Mouse (Mus musculus) heart, embryonic 11.5 days (tissue): ENCODE results near the gene Foxm1. TPM values are rescaled to one million over a fixed set of nuclear protein-coding genes. Genes with fewer than 3 reads are reported as not detected.

Experiments used
- ATAC-seq: fragments of 200-750 bp; cut with Nextera tagmentation; replicated peaks from 2 replicates; pipeline ENCODE4 v1.8.0; 2017; ENCODE audit warnings: moderate library complexity; ENCODE audit not compliant: insufficient number of reproducible peaks, low FRiP score, low TSS enrichment
- H3K27ac ChIP-seq: fragments of 300-500 bp; sonication (generic); 2 replicates; pipeline ENCODE4 v1.5.1; 2014; ENCODE audit warnings: mild to moderate bottlenecking, low read depth, low read length
- H3K27me3 ChIP-seq: fragments of 300-500 bp; sonication (generic); 2 replicates; pipeline ENCODE4 v1.6.1; 2014; ENCODE audit warnings: mild to moderate bottlenecking, low read length, mixed read lengths; ENCODE audit not compliant: control insufficient read depth, insufficient read depth
- H3K36me3 ChIP-seq: fragments of 300-500 bp; sonication (generic); 2 replicates; pipeline ENCODE4 v1.6.1; 2014; ENCODE audit warnings: mild to moderate bottlenecking, low read length, moderate library complexity, mixed read lengths; ENCODE audit not compliant: control insufficient read depth, insufficient read depth
- H3K4me1 ChIP-seq: fragments of 300-500 bp; sonication (generic); 2 replicates; pipeline ENCODE4 v1.6.1; 2014; ENCODE audit warnings: low read length; ENCODE audit not compliant: control insufficient read depth, insufficient read depth
- H3K4me2 ChIP-seq: fragments of 300-500 bp; sonication (generic); 2 replicates; pipeline ENCODE4 v1.6.1; 2014; ENCODE audit warnings: mild to moderate bottlenecking, moderate library complexity
- H3K4me3 ChIP-seq: fragments of 300-500 bp; sonication (generic); 2 replicates; pipeline ENCODE4 v1.5.1; 2014; ENCODE audit warnings: low read depth, low read length
- H3K9ac ChIP-seq: fragments of 300-500 bp; sonication (generic); 2 replicates; pipeline ENCODE4 v1.6.1; 2014; ENCODE audit warnings: mild to moderate bottlenecking, low read depth, low read length, moderate library complexity
- H3K9me3 ChIP-seq: fragments of 300-500 bp; sonication (generic); replicated peaks from 2 replicates; pipeline ENCODE4 v1.6.1; 2016; ENCODE audit warnings: low read length; ENCODE audit not compliant: control insufficient read depth
- WGBS: fragments of 180-500 bp; shearing (Covaris S2); extraction: QIAGEN DNeasy Blood & Tissue Kit; methylation state at CpG from one replicate; pipeline ENCODE4 v1.1.7; 2014; ENCODE audit not compliant: insufficient replicate concordance; 5-methylcytosine and 5-hydroxymethylcytosine counted together
- polyA plus RNA-seq: library from polyadenylated mRNA; unstranded; fragments of >200 nt; fragmentation: Nextera tagmentation; extraction: Ambion mirVana; gene quantifications from 2 replicates; pipeline ENCODE4 v1.2.1, GENCODE M21; 2014

Foxm1 gene
- polyA plus RNA-seq, 1 experiment from 2014 or later = 23.1 TPM

- H3K27me3 ChIP-seq = no peaks in the 10 kb centered on the region
- H3K27ac ChIP-seq = no peak overlapping the region
- peaks cover 17% of the 10 kb centered on the region for H3K36me3 ChIP-seq
- H3K4me3 ChIP-seq = no peak overlapping the region
- no peaks in the 10 kb centered on the region for H3K9me3 ChIP-seq
- 62% methylated on average over 5 of the region's 5 CpGs for WGBS
- H3K9ac ChIP-seq = no peak overlapping the region
- H3K4me1 ChIP-seq = peaks cover 4% of the 10 kb centered on the region; the same call in 1 of the 2 replicates
- H3K4me2 ChIP-seq = no peak overlapping the region
- ATAC-seq = no peak
These were observed 41.9 kb downstream of the Foxm1 start for GRCm38 (mm10) chr6:128404708-128405107.

GRCm38 (mm10) chr6:128408544-128409125 is 45.9 kb downstream of the Foxm1 start:
- H3K27me3 ChIP-seq = no peaks in the 10 kb centered on the region
- H3K4me1 ChIP-seq = no peaks in the 10 kb centered on the region
- H3K4me2 ChIP-seq = no peak overlapping the region
- no peak overlapping the region for H3K9ac ChIP-seq
- ATAC-seq = no peak
- no peaks in the 10 kb centered on the region for H3K9me3 ChIP-seq
- H3K36me3 ChIP-seq = peaks cover 35% of the 10 kb centered on the region
- 89% methylated on average over 7 of the region's 7 CpGs for WGBS
- H3K4me3 ChIP-seq = no peak overlapping the region
- H3K27ac ChIP-seq = no peak overlapping the region

- Histone ChIP-seq H3K4me1 (no peaks in the 10 kb centered on the region), H3K36me3 (peaks cover 35% of the 10 kb centered on the region), H3K9me3 (no peaks in the 10 kb centered on the region), H3K9ac (no peak overlapping the region), H3K4me2 (no peak overlapping the region), H3K4me3 (no peak overlapping the region), H3K27me3 (no peaks in the 10 kb centered on the region), H3K27ac (no peak overlapping the region)
- WGBS = 93% methylated on average over 13 of the region's 13 CpGs
- no peak for ATAC-seq
These were observed 47.5 kb downstream of the Foxm1 start for GRCm38 (mm10) chr6:128410305-128410704.

GRCm38 (mm10) chr6:128411115-128411514 is 48.3 kb downstream of the Foxm1 start:
- Histone ChIP-seq H3K27me3 (no peaks in the 10 kb centered on the region), H3K9ac (no peak overlapping the region), H3K4me3 (no peak overlapping the region), H3K9me3 (no peaks in the 10 kb centered on the region), H3K4me1 (no peaks in the 10 kb centered on the region), H3K27ac (no peak overlapping the region), H3K4me2 (no peak overlapping the region), H3K36me3 (peaks cover 34% of the 10 kb centered on the region)
- 16% methylated on average over 3 of the region's 3 CpGs for WGBS
- ATAC-seq = no peak

- Histone ChIP-seq H3K4me3 (no peak overlapping the region), H3K27ac (no peak overlapping the region), H3K9ac (no peak overlapping the region), H3K4me2 (no peak overlapping the region), H3K9me3 (no peaks in the 10 kb centered on the region), H3K27me3 (no peaks in the 10 kb centered on the region), H3K36me3 (peaks cover 9% of the 10 kb centered on the region), H3K4me1 (0 out of 2 replicates have a peak, but pooled peaks cover 4% of the 10 kb centered on the region)
- no peak for ATAC-seq
- 86% methylated on average over 5 of the region's 5 CpGs for WGBS
These were observed 53.4 kb downstream of the Foxm1 start for GRCm38 (mm10) chr6:128416169-128416568.

- 82% methylated on average over 1 of the region's 1 CpGs for WGBS
- no peak overlapping the region for H3K9ac ChIP-seq
- peaks cover 2% of the 10 kb centered on the region; the same call in 1 of the 2 replicates for H3K36me3 ChIP-seq
- no peak for ATAC-seq
- 0 out of 2 replicates have a peak, but pooled peaks cover 5% of the 10 kb centered on the region for H3K4me1 ChIP-seq
- no peaks in the 10 kb centered on the region for H3K9me3 ChIP-seq
- H3K4me3 ChIP-seq = no peak overlapping the region
- no peaks in the 10 kb centered on the region for H3K27me3 ChIP-seq
- H3K27ac ChIP-seq = no peak overlapping the region
- no peak overlapping the region for H3K4me2 ChIP-seq
These were observed 55.3 kb downstream of the Foxm1 start for GRCm38 (mm10) chr6:128418076-128418475.

- Histone ChIP-seq H3K27ac (no peak overlapping the region), H3K36me3 (no peaks in the 10 kb centered on the region), H3K4me3 (no peak overlapping the region), H3K4me1 (0 out of 2 replicates have a peak, but pooled peaks cover 5% of the 10 kb centered on the region), H3K9ac (no peak overlapping the region), H3K9me3 (no peaks in the 10 kb centered on the region), H3K4me2 (no peak overlapping the region), H3K27me3 (no peaks in the 10 kb centered on the region)
- 73% methylated on average over 2 of the region's 2 CpGs for WGBS
- ATAC-seq = no peak
These were observed 58.3 kb downstream of the Foxm1 start for GRCm38 (mm10) chr6:128421036-128421435.

GRCm38 (mm10) chr6:128421480-128421879 is 58.7 kb downstream of the Foxm1 start:
- WGBS = 89% methylated on average over 3 of the region's 3 CpGs
- Histone ChIP-seq H3K27ac (no peak overlapping the region), H3K9me3 (no peaks in the 10 kb centered on the region), H3K4me2 (no peak overlapping the region), H3K36me3 (no peaks in the 10 kb centered on the region), H3K27me3 (no peaks in the 10 kb centered on the region), H3K4me3 (no peak overlapping the region), H3K4me1 (0 out of 2 replicates have a peak, but pooled peaks cover 5% of the 10 kb centered on the region), H3K9ac (no peak overlapping the region)
- ATAC-seq = no peak
